Mouse (Mus musculus) MEL (cell line): ENCODE data around the gene Slc16a10.

Experiments used
- CHD2 ChIP-seq: IDR thresholded peaks from 2 replicates; pipeline ENCODE4 v1.6.1; 2011; ENCODE audit warnings: low read length, improper control_type of control experiment
- CTCF ChIP-seq, 3 experiments: IDR thresholded peaks in 2 of 3; conservative IDR thresholded peaks in 1 of 3; 2 replicates each; pipeline ENCODE4 v1.5.1; 2011 to 2012; ENCODE audit warnings: low read length in 3 of 3, low read depth in 2 of 3, mild to moderate bottlenecking in 2 of 3, improper control_type of control experiment in 1 of 3, inconsistent platforms in 1 of 3, mixed read lengths in 1 of 3, moderate library complexity in 1 of 3; ENCODE audit not compliant: control insufficient read depth in 1 of 3, insufficient read depth in 1 of 3, poor library complexity in 1 of 3, severe bottlenecking in 1 of 3
- GABPA ChIP-seq: IDR thresholded peaks from 2 replicates; pipeline ENCODE4 v1.6.1; 2012; ENCODE audit warnings: low read depth, mild to moderate bottlenecking, inconsistent platforms, low read length, improper control_type of control experiment, moderate library complexity
- GATA1 ChIP-seq: IDR thresholded peaks from 2 replicates; pipeline ENCODE4 v1.6.1; 2011; ENCODE audit warnings: low read depth, low read length, improper control_type of control experiment
- MAX ChIP-seq: IDR thresholded peaks from 2 replicates; pipeline ENCODE4 v1.6.1; 2011; ENCODE audit warnings: low read length, improper control_type of control experiment
- POLR2A ChIP-seq, 2 experiments: IDR thresholded peaks; 2 replicates each; pipeline ENCODE4 v1.6.1; 2011 to 2012; ENCODE audit warnings: low read length in 2 of 2, mild to moderate bottlenecking in 2 of 2, control low read depth in 1 of 2, improper control_type of control experiment in 1 of 2, low read depth in 1 of 2, moderate library complexity in 1 of 2; ENCODE audit not compliant: control insufficient read depth in 1 of 2, insufficient read depth in 1 of 2, poor library complexity in 1 of 2
- SMC3 ChIP-seq: IDR thresholded peaks from 2 replicates; pipeline ENCODE4 v1.6.1; 2011; ENCODE audit warnings: low read depth, low read length, improper control_type of control experiment
- USF2 ChIP-seq, 2 experiments: IDR thresholded peaks; 2 replicates each; pipeline ENCODE4 v1.6.1; 2011 to 2012; ENCODE audit warnings: improper control_type of control experiment in 2 of 2, low read length in 2 of 2, borderline replicate concordance in 1 of 2, inconsistent platforms in 1 of 2, low read depth in 1 of 2, mild to moderate bottlenecking in 1 of 2; ENCODE audit not compliant: insufficient read depth in 1 of 2

DNA sequence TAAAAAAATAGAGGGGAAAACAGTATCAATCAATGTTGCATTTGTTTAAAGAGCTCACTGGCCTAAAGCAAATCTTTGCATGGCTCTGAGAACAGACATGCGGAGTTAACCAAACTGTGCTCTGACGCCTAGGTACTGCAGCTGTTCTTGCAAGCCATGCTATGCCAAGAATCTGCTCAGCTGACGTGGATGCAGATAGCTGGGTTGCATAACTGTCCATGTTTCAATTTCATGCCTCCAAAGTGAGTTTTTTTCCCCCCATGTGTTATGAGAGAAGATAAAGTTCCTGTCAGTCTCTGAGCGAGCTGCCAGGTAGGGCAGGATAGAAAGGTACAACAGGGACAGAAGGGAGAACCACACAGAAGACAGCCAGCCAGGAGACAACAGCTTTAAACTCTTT, 72.8 kb downstream of the Slc16a10 start:
- TF ChIP-seq SMC3 (no peak), GABPA (no peak), CHD2 (no peak), POLR2A (IDR thresholded peaks at IDR 0.05; ENCODE audit: control insufficient read depth in 1 of 2, insufficient read depth in 1 of 2, low read depth in 1 of 2, low read length in 2 of 2, poor library complexity in 1 of 2) (no peak), CTCF (IDR thresholded peaks at IDR 0.05 in 2 of 3, conservative IDR thresholded peaks at IDR 0.05 in 1 of 3; ENCODE audit: control insufficient read depth in 1 of 3, insufficient read depth in 1 of 3, low read depth in 2 of 3, low read length in 3 of 3, poor library complexity in 1 of 3, severe bottlenecking in 1 of 3) (no peak), MAX (no peak), GATA1 (no peak), USF2 (IDR thresholded peaks at IDR 0.05; ENCODE audit: borderline replicate concordance in 1 of 2, insufficient read depth in 1 of 2, low read depth in 1 of 2, low read length in 2 of 2) (no peak)
